Mouse (Mus musculus): Measurements from ENCODE around the gene Sirt5.

The Sirt5 gene

GRCm38 (mm10) chr13:43374918-43375432 lies 9.7 kb downstream of the Sirt5 start:
- no peak for DNase-seq

DNA sequence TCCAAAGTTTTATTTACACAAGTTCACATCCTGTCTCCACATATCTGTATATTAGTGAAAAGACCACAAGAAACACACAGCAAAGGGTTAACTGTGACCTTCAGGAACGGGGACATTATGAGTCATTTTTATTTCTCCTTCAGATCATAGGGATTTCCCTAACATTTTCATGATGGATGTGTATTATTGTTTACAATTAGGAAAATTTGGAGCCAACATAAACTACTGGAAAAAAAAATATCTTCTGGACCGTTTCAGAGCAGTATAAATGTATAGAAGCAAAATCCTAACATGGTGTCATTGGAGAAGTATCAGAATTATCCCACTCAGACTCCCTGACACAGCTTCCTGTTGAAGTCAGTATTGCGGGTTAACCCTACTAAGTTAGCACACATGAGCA lies 14.7 kb downstream of the Sirt5 start:
- no peak for DNase-seq

GRCm38 (mm10) chr13:43385321-43385720 lies 20.0 kb downstream of the Sirt5 start:
- DNase-seq: no peak

GRCm38 (mm10) chr13:43397700-43398296 lies 32.5 kb downstream of the Sirt5 start:
- no peak for DNase-seq

DNA sequence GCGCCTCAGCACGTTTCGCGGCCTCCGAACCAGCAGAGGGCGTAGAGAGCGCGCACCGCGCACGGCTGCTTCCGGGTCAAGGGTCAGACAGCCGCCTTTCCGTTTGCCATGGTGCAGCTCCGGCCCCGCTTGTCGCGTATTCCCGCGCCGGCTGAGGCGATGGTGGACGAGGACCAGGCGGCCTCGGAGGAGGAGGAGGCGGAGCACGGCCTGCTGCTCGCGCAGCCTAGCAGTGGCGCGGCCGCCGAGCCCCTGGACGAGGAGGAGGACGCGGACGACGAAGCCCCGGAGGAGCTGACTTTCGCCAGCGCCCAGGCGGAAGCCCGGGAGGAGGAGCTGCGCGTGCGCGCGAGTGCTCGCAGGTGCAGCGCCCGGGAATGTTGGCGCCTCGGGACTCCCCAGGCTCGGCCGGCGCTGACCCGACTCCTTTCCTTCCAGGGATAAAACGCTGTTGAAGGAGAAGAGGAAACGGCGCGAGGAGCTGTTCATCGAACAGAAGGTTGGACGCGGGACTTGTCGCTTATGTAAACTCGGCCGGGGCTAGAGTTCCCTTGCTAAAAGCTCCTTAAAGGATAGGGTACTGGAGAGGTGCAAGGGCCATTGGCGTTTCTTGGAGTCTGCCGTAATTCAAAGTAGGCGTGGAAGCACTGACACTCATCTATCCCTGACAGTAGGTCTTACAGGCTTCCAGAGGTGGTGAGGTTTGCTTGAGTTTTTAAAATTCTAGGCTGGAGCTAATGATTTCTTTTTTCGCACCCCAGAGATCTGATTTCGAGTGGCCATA lies 33.2 kb downstream of the Sirt5 start, which contains the start of gene Nol7:
Gene Nol7, plus strand, starts transcription at position 94 of the 784 bp plus-strand sequence.
- DNase-seq: peak; percentile 94

DNA sequence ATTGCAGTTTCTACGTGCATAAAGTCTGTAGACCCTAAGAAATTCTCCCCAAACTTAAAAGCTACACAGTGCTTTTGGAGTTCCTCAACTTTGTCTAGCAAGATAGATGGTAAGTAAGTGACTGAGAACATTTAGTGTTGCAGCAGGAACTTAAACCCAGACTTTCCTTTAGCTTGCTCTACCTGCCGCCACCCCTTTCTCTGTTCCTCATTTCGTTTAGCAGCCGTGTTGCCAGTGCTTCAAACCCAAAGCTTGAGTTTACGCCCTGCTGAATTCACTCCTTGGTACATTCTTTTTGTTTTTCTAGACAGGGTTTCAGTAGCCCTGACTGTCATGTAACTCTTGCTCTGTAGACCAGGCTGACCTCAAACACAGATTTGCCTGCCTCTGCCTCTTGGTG lies 34.3 kb downstream of the Sirt5 start:
- no peak for DNase-seq

DNA sequence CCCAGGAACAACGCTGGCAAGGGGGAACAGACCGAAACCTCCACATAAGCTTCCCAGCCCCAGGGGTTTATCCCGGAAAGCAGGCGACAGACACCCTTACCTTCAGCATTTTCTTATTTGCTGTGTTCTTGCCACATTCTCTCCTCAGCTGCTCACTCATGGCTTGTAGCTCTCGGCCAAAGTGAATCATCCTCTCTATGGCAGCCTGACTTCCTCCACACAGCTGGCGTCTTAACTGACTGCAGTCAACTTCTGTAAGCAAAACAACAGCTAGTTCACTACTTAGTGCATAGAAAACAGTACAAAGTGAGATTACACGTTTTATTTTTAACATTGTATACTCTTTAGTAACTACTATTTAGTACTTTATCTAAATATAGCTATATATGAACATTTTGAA lies 47.0 kb downstream of the Sirt5 start:
- DNase-seq: no peak

DNA sequence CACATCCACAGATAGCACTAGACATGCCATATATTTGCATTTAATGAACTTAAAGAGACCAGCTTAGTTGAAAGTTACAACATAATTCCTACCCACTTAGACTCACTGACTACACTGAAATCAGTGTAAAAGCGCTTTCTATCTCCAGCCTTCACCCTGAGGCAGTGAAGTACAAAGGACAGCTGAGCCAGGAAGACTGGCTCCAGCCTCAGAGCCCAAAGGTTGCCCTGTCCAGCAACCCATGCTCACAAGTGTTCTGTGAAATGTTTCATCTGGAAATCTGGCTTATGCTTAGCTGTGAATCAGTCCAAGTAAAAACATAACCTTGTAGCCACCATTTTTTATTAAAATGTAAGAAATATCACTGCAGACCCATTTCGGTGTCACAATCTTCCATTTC lies 48.3 kb downstream of the Sirt5 start:
- no peak for DNase-seq

DNA sequence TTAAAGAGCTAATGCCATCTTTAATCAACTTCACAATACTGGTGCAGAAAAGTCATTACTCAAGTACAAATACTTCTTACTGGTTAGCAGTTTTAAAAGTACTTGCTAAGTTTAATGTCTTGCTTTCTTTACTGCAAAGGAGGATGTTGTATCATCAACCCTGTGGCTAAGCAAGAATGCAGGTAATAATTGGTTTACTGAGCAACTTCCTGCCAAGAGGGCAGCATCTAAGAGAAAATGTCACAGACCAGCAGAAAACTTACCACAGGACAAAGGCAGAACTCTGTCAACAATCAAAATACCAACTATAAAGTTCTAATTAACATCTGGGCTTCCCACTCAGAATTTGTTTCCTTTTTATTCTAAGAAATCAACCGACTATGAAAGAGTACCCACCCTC lies 50.0 kb downstream of the Sirt5 start:
- no peak for DNase-seq

DNA sequence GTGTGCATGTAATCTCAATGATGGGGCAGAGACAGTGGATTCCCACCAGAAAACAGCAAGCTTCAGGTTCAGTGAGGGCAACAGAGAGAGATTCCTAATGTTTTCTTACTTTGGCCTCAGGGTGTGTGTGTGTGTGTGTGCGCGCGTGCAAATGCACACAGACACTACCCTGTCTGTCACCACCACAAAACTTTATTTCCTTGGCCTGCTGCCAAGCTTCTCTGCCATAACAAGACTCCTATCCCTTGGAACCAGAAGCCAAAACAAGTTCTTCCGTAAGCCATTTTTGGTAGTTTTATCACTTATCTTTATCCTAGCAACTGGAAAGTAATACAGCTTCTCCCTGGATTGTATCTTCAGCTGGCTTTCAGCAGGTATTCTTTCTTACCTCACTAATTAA lies 63.1 kb downstream of the Sirt5 start:
- no peak for DNase-seq

- DNase-seq: no peak
These were observed 68.1 kb downstream of the Sirt5 start for GRCm38 (mm10) chr13:43433395-43433794.

GRCm38 (mm10) chr13:43440376-43440775 lies 75.1 kb downstream of the Sirt5 start:
- no peak for DNase-seq

DNA sequence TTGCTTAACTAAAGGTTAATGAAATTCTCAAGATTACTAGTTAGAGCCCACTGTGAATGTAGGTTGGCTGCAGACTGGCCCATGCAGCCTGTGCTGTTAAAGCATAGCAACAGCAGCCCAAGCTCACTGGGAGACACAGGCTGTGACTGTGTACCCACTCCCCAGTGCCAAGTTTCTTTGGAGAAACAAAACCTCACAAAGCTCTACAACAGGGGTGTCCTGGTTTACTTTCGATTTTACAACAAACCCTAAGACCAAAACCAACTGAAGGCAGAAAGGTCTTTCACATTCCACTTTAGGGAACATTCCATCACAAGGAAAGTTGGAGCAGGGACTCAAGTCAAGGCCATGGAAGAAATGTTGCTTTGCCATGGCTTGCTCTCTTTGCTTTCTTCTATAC lies 77.3 kb downstream of the Sirt5 start:
- DNase-seq: no peak

DNA sequence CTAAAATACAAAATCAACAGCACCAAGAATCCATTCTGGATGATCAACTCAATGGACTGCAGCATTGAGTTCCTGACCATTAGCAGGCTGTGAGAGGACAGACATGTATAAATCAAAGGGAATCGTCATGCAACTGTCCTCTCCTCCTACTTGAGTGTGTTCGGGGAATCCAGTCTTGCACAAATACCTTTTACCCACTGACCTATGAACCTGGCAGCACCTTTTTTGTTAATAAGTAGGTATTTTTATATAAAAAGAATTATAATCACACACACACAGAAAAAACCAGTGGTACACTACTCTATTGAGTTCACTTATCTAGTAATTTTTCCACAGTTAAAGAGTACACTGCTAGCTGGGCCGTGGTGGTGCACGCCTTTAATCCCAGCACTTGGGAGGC lies 78.4 kb downstream of the Sirt5 start:
- DNase-seq: no peak

GRCm38 (mm10) chr13:43444717-43445116 lies 79.4 kb downstream of the Sirt5 start:
- DNase-seq: no peak

All from embryo, embryonic 11 days (tissue).